Mouse (Mus musculus) C2C12 (cell line): ENCODE data around the gene Sppl3. TPM values are rescaled to one million over a fixed set of nuclear protein-coding genes. Genes with fewer than 3 reads are reported as not detected.

Source experiments
- H3K27me3 ChIP-seq: one replicate; pipeline ENCODE4 v1.6.1; 2011; ENCODE audit not compliant: control insufficient read depth, insufficient read depth, insufficient read length
- H3K36me3 ChIP-seq: one replicate; pipeline ENCODE4 v1.6.1; 2011; ENCODE audit not compliant: control insufficient read depth, insufficient read depth
- H3K4me3 ChIP-seq: one replicate; pipeline ENCODE4 v1.5.1; 2011; ENCODE audit warnings: mild to moderate bottlenecking, control low read depth; ENCODE audit not compliant: poor library complexity, insufficient read depth, severe bottlenecking
- H3K79me2 ChIP-seq: one replicate; pipeline ENCODE4 v1.6.1; 2011; ENCODE audit not compliant: control insufficient read depth, insufficient read depth
- H3K79me3 ChIP-seq: one replicate; pipeline ENCODE4 v1.6.1; 2011; ENCODE audit warnings: low read depth, control low read depth
- H3ac ChIP-seq: one replicate; pipeline ENCODE3; 2011; ENCODE audit warnings: low read depth; ENCODE audit not compliant: control insufficient read depth, insufficient read length
- CEBPB ChIP-seq: IDR thresholded peaks from one replicate; pipeline ENCODE4 v1.6.1; 2011; ENCODE audit warnings: low read depth, mild to moderate bottlenecking, control low read depth, moderate library complexity
- CTCF ChIP-seq: IDR thresholded peaks from one replicate; pipeline ENCODE4 v1.5.1; 2011; ENCODE audit not compliant: control insufficient read depth, insufficient read depth, insufficient read length
- FOSL1 ChIP-seq: IDR thresholded peaks from one replicate; pipeline ENCODE4 v1.8.0; 2011; ENCODE audit warnings: mild to moderate bottlenecking, low read length; ENCODE audit not compliant: poor library complexity, insufficient read depth, severe bottlenecking
- MAX ChIP-seq: IDR thresholded peaks from one replicate; pipeline ENCODE4 v1.6.1; 2011; ENCODE audit warnings: mild to moderate bottlenecking, control low read depth
- MYOD1 ChIP-seq: IDR thresholded peaks from one replicate; pipeline ENCODE4 v1.6.1; 2011; ENCODE audit warnings: low read depth; ENCODE audit not compliant: control insufficient read depth, insufficient read length
- MYOG ChIP-seq: IDR thresholded peaks from one replicate; pipeline ENCODE4 v1.6.1; 2011; ENCODE audit not compliant: control insufficient read depth, insufficient read length; ENCODE audit errors: extremely low read depth
- USF1 ChIP-seq: IDR thresholded peaks from one replicate; pipeline ENCODE4 v1.6.1; 2011; ENCODE audit warnings: low read depth, mild to moderate bottlenecking, control low read depth, moderate library complexity
- polyA plus RNA-seq: library from polyadenylated mRNA; unstranded; fragments of >200 nt; fragmentation: generic; extraction: Trizol; gene quantifications from one replicate; pipeline ENCODE4 v1.2.1, GENCODE M21; 2012; ENCODE audit warnings: missing spikeins

Gene Sppl3
- polyA plus RNA-seq, 1 experiment, result 24.5 TPM

- no peak overlapping the region for H3ac ChIP-seq
- H3K79me2 ChIP-seq, result no peaks in the 10 kb centered on the region
- TF ChIP-seq MYOD1 (no peak), CEBPB (no peak), MAX (no peak), USF1 (no peak), CTCF (no peak), FOSL1 (no peak), MYOG (no peak)
- H3K27me3 ChIP-seq, result peaks cover 5% of the 10 kb centered on the region
- no peaks in the 10 kb centered on the region for H3K79me3 ChIP-seq
- no peaks in the 10 kb centered on the region for H3K36me3 ChIP-seq
- no peak overlapping the region for H3K4me3 ChIP-seq
These were observed 7.6 kb upstream of the Sppl3 start for GRCm38 (mm10) chr5:115003224-115003873.

DNA sequence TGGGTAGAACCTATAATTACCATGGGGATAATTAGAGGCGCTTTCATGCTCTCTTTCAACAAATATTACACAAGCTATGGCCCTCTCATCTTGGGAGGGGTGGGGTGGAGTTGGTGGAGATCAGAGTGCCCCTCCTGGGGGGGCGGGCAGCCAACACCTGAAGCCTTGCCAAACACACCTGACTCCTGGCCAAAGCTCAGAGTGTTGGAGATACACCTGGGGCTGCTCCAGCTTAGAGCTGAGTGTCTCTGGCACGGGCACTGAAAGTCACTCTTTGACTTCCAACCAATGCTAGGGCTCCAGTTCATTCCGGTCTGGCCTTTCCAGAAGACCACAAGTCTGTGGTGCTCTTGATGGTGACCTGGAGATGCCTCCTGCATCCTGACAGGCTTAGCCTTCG, 3.2 kb upstream of the Sppl3 start:
- Histone ChIP-seq H3K79me3 (peaks cover 12% of the 10 kb centered on the region), H3K36me3 (no peaks in the 10 kb centered on the region), H3K4me3 (no peak overlapping the region), H3K27me3 (no peaks in the 10 kb centered on the region), H3ac (no peak overlapping the region), H3K79me2 (peaks cover 16% of the 10 kb centered on the region)
- TF ChIP-seq CTCF, result no peak
- TF ChIP-seq MYOD1, result no peak
- no peak for TF ChIP-seq FOSL1
- no peak for TF ChIP-seq MAX
- no peak for TF ChIP-seq USF1
- no peak for TF ChIP-seq CEBPB
- TF ChIP-seq MYOG, result no peak

DNA sequence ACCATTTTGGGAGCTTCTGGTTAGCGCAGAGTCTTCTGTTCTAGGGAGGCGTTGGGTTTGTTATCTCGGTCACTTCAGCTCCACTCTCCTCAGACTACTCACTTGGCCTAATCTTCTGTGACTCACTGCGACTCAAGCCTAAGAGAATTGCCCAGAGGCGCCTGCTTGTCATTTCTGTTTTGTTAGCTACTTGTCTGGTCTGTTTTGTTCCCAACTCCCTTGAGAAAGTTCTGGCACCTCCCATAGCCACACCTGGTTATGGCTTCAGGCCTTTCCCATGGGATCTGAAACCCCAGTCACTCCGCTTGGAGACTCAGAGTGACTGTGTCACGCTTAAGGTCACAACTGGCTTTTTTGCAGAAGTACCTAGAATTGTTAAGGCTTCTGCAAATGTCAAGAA, 2.6 kb upstream of the Sppl3 start:
- Histone ChIP-seq H3K79me3 (peaks cover 18% of the 10 kb centered on the region), H3K79me2 (peaks cover 22% of the 10 kb centered on the region), H3K36me3 (no peaks in the 10 kb centered on the region), H3ac (no peak overlapping the region), H3K4me3 (no peak overlapping the region), H3K27me3 (no peaks in the 10 kb centered on the region)
- TF ChIP-seq FOSL1 (no peak), MYOD1 (no peak), CTCF (no peak), MAX (no peak), MYOG (no peak), CEBPB (no peak), USF1 (no peak)

- H3ac ChIP-seq, result no peak overlapping the region
- no peaks in the 10 kb centered on the region for H3K36me3 ChIP-seq
- no peak for TF ChIP-seq USF1
- TF ChIP-seq CTCF, result no peak
- TF ChIP-seq FOSL1, result no peak
- TF ChIP-seq MAX, result no peak
- no peak for TF ChIP-seq CEBPB
- TF ChIP-seq MYOG, result no peak
- no peaks in the 10 kb centered on the region for H3K27me3 ChIP-seq
- H3K4me3 ChIP-seq, result no peak overlapping the region
- peaks cover 30% of the 10 kb centered on the region for H3K79me2 ChIP-seq
- H3K79me3 ChIP-seq, result peaks cover 26% of the 10 kb centered on the region
These were observed 1.8 kb upstream of the Sppl3 start for GRCm38 (mm10) chr5:115009143-115009542.

DNA sequence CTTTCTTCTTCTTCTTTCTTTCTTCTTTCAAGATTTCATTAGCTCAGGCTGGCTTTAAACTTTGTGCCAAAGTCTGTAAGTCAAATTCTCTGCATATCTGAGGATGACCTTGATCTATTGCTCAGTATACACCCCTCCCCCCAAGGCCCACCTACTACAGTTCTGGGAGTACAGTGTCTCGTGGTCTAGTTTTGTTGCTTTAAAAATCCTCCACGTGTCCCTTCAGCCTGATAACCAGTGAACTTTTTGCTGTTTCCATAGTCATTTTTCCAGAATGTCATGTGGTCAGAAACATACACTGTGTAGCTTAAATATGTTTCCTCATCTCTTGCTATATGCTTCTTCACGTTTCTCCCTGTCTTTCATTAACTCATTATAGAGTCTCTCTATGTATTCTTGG, 976 bp upstream of the Sppl3 start:
- Histone ChIP-seq H3K79me3 (peaks cover 34% of the 10 kb centered on the region), H3ac (no peak overlapping the region), H3K79me2 (peaks cover 38% of the 10 kb centered on the region), H3K4me3 (no peak overlapping the region), H3K36me3 (no peaks in the 10 kb centered on the region), H3K27me3 (no peaks in the 10 kb centered on the region)
- no peak for TF ChIP-seq MAX
- no peak for TF ChIP-seq USF1
- no peak for TF ChIP-seq MYOD1
- no peak for TF ChIP-seq FOSL1
- TF ChIP-seq MYOG, result no peak
- TF ChIP-seq CTCF, result no peak
- TF ChIP-seq CEBPB, result no peak

DNA sequence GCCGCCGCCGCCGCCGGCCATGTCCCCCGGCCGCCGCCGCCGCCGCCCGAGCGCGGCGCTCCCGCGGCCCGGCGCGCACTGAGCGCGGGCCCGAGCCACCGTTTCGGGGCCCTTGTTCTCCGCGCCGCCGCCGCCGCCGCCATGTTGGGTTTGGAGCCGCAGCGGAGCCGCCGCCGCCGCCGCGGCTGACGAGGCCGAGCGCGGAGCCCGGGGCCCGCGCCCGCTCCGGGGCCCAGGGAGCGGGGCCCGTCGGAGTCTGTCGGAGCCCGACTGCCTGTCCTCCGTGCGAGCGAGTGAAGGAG, 231 bp downstream of the Sppl3 start:
- H3K79me3 ChIP-seq, result peaks cover 46% of the 10 kb centered on the region
- H3K27me3 ChIP-seq, result no peaks in the 10 kb centered on the region
- peak overlapping the region; percentile 70 for H3K4me3 ChIP-seq
- no peaks in the 10 kb centered on the region for H3K36me3 ChIP-seq
- H3K79me2 ChIP-seq, result peaks cover 50% of the 10 kb centered on the region
- no peak for TF ChIP-seq CEBPB
- no peak for TF ChIP-seq MAX
- no peak for TF ChIP-seq CTCF
- no peak for TF ChIP-seq FOSL1
- no peak for TF ChIP-seq USF1
- no peak for TF ChIP-seq MYOD1
- TF ChIP-seq MYOG, result no peak
- peak overlapping the region; percentile 88 for H3ac ChIP-seq
